Mouse (Mus musculus) embryonic facial prominence, embryonic 15.5 days (tissue): ENCODE measurements around the gene Rcc1. TPM values are rescaled to one million over a fixed set of nuclear protein-coding genes. Genes with fewer than 3 reads are reported as not detected.
A peak's percentile ranks its signal among the peaks of the same experiment; 100 is the strongest.

ENCODE experiments used
- ATAC-seq: fragments of 200-750 bp; cut with Nextera tagmentation; 2 replicates; pipeline ENCODE4 v1.8.0; 2017; ENCODE audit warnings: low read depth, moderate TSS enrichment; ENCODE audit not compliant: insufficient number of reproducible peaks, low FRiP score, low TSS enrichment
- H3K27ac ChIP-seq: fragments of 300-500 bp; sonication (generic); replicated peaks from 2 replicates; pipeline ENCODE4 v1.5.1; 2015; ENCODE audit warnings: mild to moderate bottlenecking, inconsistent platforms
- H3K27me3 ChIP-seq: fragments of 300-500 bp; sonication (generic); 2 replicates; pipeline ENCODE4 v1.6.1; 2015; ENCODE audit warnings: inconsistent platforms
- H3K36me3 ChIP-seq: fragments of 300-500 bp; sonication (generic); 2 replicates; pipeline ENCODE4 v1.6.1; 2015; ENCODE audit warnings: mild to moderate bottlenecking, inconsistent platforms
- H3K4me1 ChIP-seq: fragments of 300-500 bp; sonication (generic); 2 replicates; pipeline ENCODE4 v1.6.1; 2015; ENCODE audit warnings: inconsistent platforms
- H3K4me2 ChIP-seq: fragments of 300-500 bp; sonication (generic); replicated peaks from 2 replicates; pipeline ENCODE4 v1.6.1; 2015; ENCODE audit warnings: mild to moderate bottlenecking, inconsistent platforms
- H3K4me3 ChIP-seq: fragments of 300-500 bp; sonication (generic); replicated peaks from 2 replicates; pipeline ENCODE4 v1.5.1; 2015; ENCODE audit warnings: mild to moderate bottlenecking, inconsistent platforms
- H3K9ac ChIP-seq: fragments of 300-500 bp; sonication (generic); 2 replicates; pipeline ENCODE4 v1.6.1; 2015; ENCODE audit warnings: inconsistent platforms
- H3K9me3 ChIP-seq: fragments of 300-500 bp; sonication (generic); replicated peaks from 2 replicates; pipeline ENCODE4 v1.6.1; 2016; ENCODE audit warnings: inconsistent platforms
- WGBS: fragments of 180-500 bp; shearing (Covaris S2); methylation state at CpG from one replicate; pipeline ENCODE4 v1.1.7; 2015; 5-methylcytosine and 5-hydroxymethylcytosine counted together
- polyA plus RNA-seq: library from polyadenylated mRNA; unstranded; fragments of >200 nt; fragmentation: Nextera tagmentation; extraction: Ambion mirVana; gene quantifications from 2 replicates; pipeline ENCODE4 v1.2.1, GENCODE M21; 2015

The Rcc1 gene
- polyA plus RNA-seq = 66.6 and 69.8 TPM in 2 replicates

- Histone ChIP-seq H3K9ac (peak within 1 kb of the TSS; percentile 98), H3K4me3 (peak within 1 kb of the TSS; percentile 85), H3K9me3 (no peaks in the 10 kb centered on the region), H3K36me3 (peaks cover 24% of the 10 kb centered on the region), H3K27me3 (no peaks in the 10 kb centered on the region), H3K4me2 (peak within 1 kb of the TSS; percentile 75), H3K4me1 (peaks cover 19% of the 10 kb centered on the region), H3K27ac (peak within 1 kb of the TSS; percentile 97)
- peak; percentile 95 for ATAC-seq
- WGBS = under 1% methylated on average over 31 of the region's 31 CpGs
Measured at GRCm38 (mm10) chr4:132353481-132353885, at the start of gene Rcc1. TSS of gene Rcc1 (minus strand) at chr4:132353605.

- no peak overlapping the region for H3K27ac ChIP-seq
- no peaks in the 10 kb centered on the region for H3K27me3 ChIP-seq
- H3K36me3 ChIP-seq = no peaks in the 10 kb centered on the region
- H3K4me1 ChIP-seq = peaks cover 25% of the 10 kb centered on the region
- no peak overlapping the region for H3K9ac ChIP-seq
- no peak overlapping the region for H3K4me2 ChIP-seq
- H3K9me3 ChIP-seq = no peaks in the 10 kb centered on the region
- WGBS = 92% methylated on average over 9 of the region's 9 CpGs
- no peak for ATAC-seq
- H3K4me3 ChIP-seq = no peak overlapping the region
Measured at GRCm38 (mm10) chr4:132401016-132401415, 47.6 kb upstream of the Rcc1 start.

- Histone ChIP-seq H3K9ac (no peak overlapping the region), H3K27ac (peak overlapping the region; percentile 85; the same call in 1 of the 2 replicates), H3K27me3 (no peaks in the 10 kb centered on the region), H3K4me3 (no peak overlapping the region), H3K4me1 (peaks cover 25% of the 10 kb centered on the region), H3K4me2 (no peak overlapping the region), H3K36me3 (no peaks in the 10 kb centered on the region), H3K9me3 (no peaks in the 10 kb centered on the region)
- 24% methylated on average over 5 of the region's 5 CpGs for WGBS
- no peak for ATAC-seq
Measured at GRCm38 (mm10) chr4:132398863-132399262, 45.5 kb upstream of the Rcc1 start.

GRCm38 (mm10) chr4:132398045-132398774 lies 44.8 kb upstream of the Rcc1 start:
- Histone ChIP-seq H3K4me2 (peak overlapping the region; percentile 48), H3K9me3 (no peaks in the 10 kb centered on the region), H3K27me3 (no peaks in the 10 kb centered on the region), H3K4me1 (peaks cover 25% of the 10 kb centered on the region), H3K36me3 (no peaks in the 10 kb centered on the region), H3K27ac (peak overlapping the region; percentile 85), H3K9ac (no peak overlapping the region), H3K4me3 (peak overlapping the region; percentile 36)
- 21% methylated on average over 11 of the region's 11 CpGs for WGBS
- peak; percentile 85 for ATAC-seq

GRCm38 (mm10) chr4:132397120-132397519 lies 43.7 kb upstream of the Rcc1 start:
- WGBS = 88% methylated on average over 3 of the region's 3 CpGs
- Histone ChIP-seq H3K27me3 (no peaks in the 10 kb centered on the region), H3K9me3 (no peaks in the 10 kb centered on the region), H3K4me1 (peaks cover 25% of the 10 kb centered on the region), H3K4me3 (no peak overlapping the region), H3K27ac (no peak overlapping the region), H3K9ac (no peak overlapping the region), H3K4me2 (0 out of 2 replicates have a peak overlapping the region, but pooled peaks have one; percentile 12), H3K36me3 (no peaks in the 10 kb centered on the region)
- no peak for ATAC-seq

GRCm38 (mm10) chr4:132396251-132396650 lies 42.8 kb upstream of the Rcc1 start:
- H3K9ac ChIP-seq = no peak overlapping the region
- WGBS = 92% methylated on average over 7 of the region's 7 CpGs
- peaks cover 25% of the 10 kb centered on the region for H3K4me1 ChIP-seq
- no peak for ATAC-seq
- no peaks in the 10 kb centered on the region for H3K36me3 ChIP-seq
- no peak overlapping the region for H3K27ac ChIP-seq
- no peaks in the 10 kb centered on the region for H3K27me3 ChIP-seq
- H3K9me3 ChIP-seq = no peaks in the 10 kb centered on the region
- H3K4me2 ChIP-seq = no peak overlapping the region
- no peak overlapping the region for H3K4me3 ChIP-seq

- peaks cover 1% of the 10 kb centered on the region; the same call in 1 of the 2 replicates for H3K36me3 ChIP-seq
- H3K9me3 ChIP-seq = no peaks in the 10 kb centered on the region
- H3K4me2 ChIP-seq = no peak overlapping the region
- H3K27ac ChIP-seq = no peak overlapping the region
- 92% methylated on average over 8 of the region's 8 CpGs for WGBS
- no peak for ATAC-seq
- H3K4me3 ChIP-seq = no peak overlapping the region
- no peaks in the 10 kb centered on the region for H3K27me3 ChIP-seq
- H3K4me1 ChIP-seq = no peaks in the 10 kb centered on the region
- H3K9ac ChIP-seq = no peak overlapping the region
Measured at GRCm38 (mm10) chr4:132391063-132391740, 37.8 kb upstream of the Rcc1 start.

- no peak overlapping the region for H3K27ac ChIP-seq
- no peaks in the 10 kb centered on the region for H3K4me1 ChIP-seq
- no peak overlapping the region for H3K9ac ChIP-seq
- no peak overlapping the region for H3K4me2 ChIP-seq
- no peak overlapping the region for H3K4me3 ChIP-seq
- no peak for ATAC-seq
- peaks cover 10% of the 10 kb centered on the region; the same call in 1 of the 2 replicates for H3K36me3 ChIP-seq
- H3K9me3 ChIP-seq = no peaks in the 10 kb centered on the region
- H3K27me3 ChIP-seq = no peaks in the 10 kb centered on the region
- WGBS = 72% methylated on average over 4 of the region's 4 CpGs
Measured at GRCm38 (mm10) chr4:132389302-132389701, 35.9 kb upstream of the Rcc1 start.

- Histone ChIP-seq H3K36me3 (peaks cover 14% of the 10 kb centered on the region; the same call in 1 of the 2 replicates), H3K4me3 (no peak overlapping the region), H3K27ac (no peak overlapping the region), H3K9me3 (no peaks in the 10 kb centered on the region), H3K27me3 (no peaks in the 10 kb centered on the region), H3K9ac (no peak overlapping the region), H3K4me1 (no peaks in the 10 kb centered on the region), H3K4me2 (no peak overlapping the region)
- ATAC-seq = no peak
- WGBS = 75% methylated on average over 5 of the region's 5 CpGs
Measured at GRCm38 (mm10) chr4:132387617-132388016, 34.2 kb upstream of the Rcc1 start.

- Histone ChIP-seq H3K4me3 (no peak overlapping the region), H3K27me3 (no peaks in the 10 kb centered on the region), H3K27ac (no peak overlapping the region), H3K4me2 (no peak overlapping the region), H3K9me3 (no peaks in the 10 kb centered on the region), H3K4me1 (no peaks in the 10 kb centered on the region), H3K36me3 (peaks cover 14% of the 10 kb centered on the region; the same call in 1 of the 2 replicates), H3K9ac (no peak overlapping the region)
- ATAC-seq = no peak
- 86% methylated on average over 7 of the region's 7 CpGs for WGBS
Measured at GRCm38 (mm10) chr4:132386846-132387245, 33.4 kb upstream of the Rcc1 start.

- 75% methylated on average over 8 of the region's 8 CpGs for WGBS
- peaks cover 14% of the 10 kb centered on the region; the same call in 1 of the 2 replicates for H3K36me3 ChIP-seq
- no peak overlapping the region for H3K9ac ChIP-seq
- ATAC-seq = no peak
- no peak overlapping the region for H3K4me3 ChIP-seq
- H3K4me2 ChIP-seq = no peak overlapping the region
- no peaks in the 10 kb centered on the region for H3K9me3 ChIP-seq
- H3K4me1 ChIP-seq = no peaks in the 10 kb centered on the region
- H3K27ac ChIP-seq = no peak overlapping the region
- H3K27me3 ChIP-seq = no peaks in the 10 kb centered on the region
Measured at GRCm38 (mm10) chr4:132385771-132386410, 32.5 kb upstream of the Rcc1 start.
